Mouse (Mus musculus): ENCODE measurements at regions not wholly inside any gene's neighbourhood (a gene's known extent, or its start where the extent isn't known, plus 50 kb on each side); places are given as distances from the start of the nearest gene placed in this dataset.

- TF ChIP-seq CTCF (IDR thresholded peaks at IDR 0.05; ENCODE audit: insufficient read depth, low read length), result no peak
- no peak for TF ChIP-seq POLR2A (IDR thresholded peaks at IDR 0.05; ENCODE audit: borderline replicate concordance, extremely low read depth, low read depth, low read length)
These were observed 79.9 kb upstream of the A430005L14Rik start for GRCm38 (mm10) chr4:153876954-153877642.

Data from lung, adult 2 months (tissue).